ENCODE assay signal across 11 mouse cellular contexts in genomic region chr13:28770018-28770417, GRCm38 (mm10).
DNase-seq lines count a peak whose midpoint lies in the region; ATAC-seq and TF ChIP-seq lines count a peak whose summit lies in the region.
"Had no signal": no experiment of that assay in that cellular context is flagged by ENCODE, and none has a peak within 500 bp of the region (broad histone marks: within the 10 kb centered on the region; RNA-seq: fewer than 3 reads in every experiment).

No protein-coding gene starts in this region.

- H3K9ac ChIP-seq in heart, embryonic 16.5 days (ENCODE audit: low read length) = 0 out of 2 replicates have a peak overlapping the region, but pooled peaks have one; percentile 5
- H3K9ac ChIP-seq in MEL (ENCODE audit: control insufficient read depth, low read depth, low read length, poor library complexity, severe bottlenecking) = no peak overlapping the region
- no peak overlapping the region for H3K9ac ChIP-seq in forebrain, embryonic 13.5 days
- H3K9ac ChIP-seq: liver, embryonic 15.5 days had no signal

- TF ChIP-seq EP300 in MEL (IDR thresholded peaks at IDR 0.05; ENCODE audit: low read depth in 1 of 2, low read length in 2 of 2) = no peak

- H3K27me3 ChIP-seq in heart, embryonic 16.5 days (ENCODE audit: control insufficient read depth, insufficient read depth, low read length) = no peaks in the 10 kb centered on the region
- no peaks in the 10 kb centered on the region for H3K27me3 ChIP-seq in MEL (ENCODE audit: control insufficient read depth in 1 of 2, insufficient read depth in 2 of 2, low read length in 2 of 2)
- H3K27me3 ChIP-seq in forebrain, embryonic 13.5 days = no peaks in the 10 kb centered on the region
- H3K27me3 ChIP-seq: CH12.LX; liver, embryonic 15.5 days had no signal

- TF ChIP-seq POLR2A in MEL (IDR thresholded peaks at IDR 0.05; ENCODE audit: control insufficient read depth in 1 of 2, insufficient read depth in 1 of 2, low read depth in 1 of 2, low read length in 2 of 2, poor library complexity in 1 of 2) = no peak

- no peak for TF ChIP-seq RAD21 in MEL (IDR thresholded peaks at IDR 0.05; ENCODE audit: low read depth, low read length)

- no peak for ATAC-seq in heart, embryonic 16.5 days (replicated peaks; ENCODE audit: extremely low read depth, insufficient read depth, low FRiP score)
- no peak for ATAC-seq in forebrain, embryonic 13.5 days
- ATAC-seq in megakaryocyte, adult 5-6 weeks (ENCODE audit: poor library complexity, severe bottlenecking) = peak; percentile 66

- no peak for DNase-seq in heart, postnatal 10 days
- peak; percentile 1 for DNase-seq in MEL (ENCODE audit: low read depth, low spot score)
- DNase-seq in adrenal gland, postnatal 36 days = no peak
- DNase-seq in layer of hippocampus, adult 18-20 months (ENCODE audit: low spot score in 2 of 2) = no peak
- DNase-seq in c-Kit-positive CD71-positive TER-119-positive erythroid progenitor cells, embryonic 14.5 days (ENCODE audit: low spot score) = no peak
- DNase-seq: thymus, postnatal 36 days had no signal

- H3K4me1 ChIP-seq in heart, embryonic 16.5 days (ENCODE audit: control insufficient read depth, insufficient read depth, low read length) = peaks cover 29% of the 10 kb centered on the region
- no peaks in the 10 kb centered on the region for H3K4me1 ChIP-seq in MEL (ENCODE audit: control insufficient read depth in 1 of 2, insufficient read depth in 2 of 2, low read length in 2 of 2)
- H3K4me1 ChIP-seq in forebrain, embryonic 13.5 days = peaks cover 55% of the 10 kb centered on the region
- H3K4me1 ChIP-seq: liver, embryonic 15.5 days had no signal

- peak overlapping the region; percentile 67 for H3K27ac ChIP-seq in heart, embryonic 16.5 days (ENCODE audit: low read length)
- H3K27ac ChIP-seq in MEL (ENCODE audit: control insufficient read depth, low read depth, low read length) = no peak overlapping the region
- H3K27ac ChIP-seq in forebrain, embryonic 13.5 days = peak overlapping the region; percentile 86
- H3K27ac ChIP-seq: liver, embryonic 15.5 days had no signal

- WGBS in heart, embryonic 16.5 days = 59% methylated on average over 4 of the region's 4 CpGs
- 72% methylated on average over 4 of the region's 4 CpGs for WGBS in forebrain, embryonic 13.5 days

- H3K4me3 ChIP-seq in heart, embryonic 16.5 days (ENCODE audit: low read length) = no peak overlapping the region
- H3K4me3 ChIP-seq in MEL (ENCODE audit: control insufficient read depth in 1 of 2, insufficient read depth in 1 of 2, low read depth in 2 of 2, low read length in 2 of 2) = no peak overlapping the region
- H3K4me3 ChIP-seq in forebrain, embryonic 13.5 days = no peak overlapping the region
- H3K4me3 ChIP-seq: liver, embryonic 15.5 days had no signal

- intact Hi-C loops in heart, postnatal 10 days (cut with DNase I) = loop anchor here (5.0 kb wide), 1 partner anchor 92 kb away; no protein-coding TSS in a partner anchor

- peaks cover 5% of the 10 kb centered on the region for H3K9me3 ChIP-seq in heart, embryonic 16.5 days (replicated peaks; ENCODE audit: control insufficient read depth, low read length)
- no peaks in the 10 kb centered on the region for H3K9me3 ChIP-seq in MEL (replicated peaks; ENCODE audit: insufficient read depth, low read length)
- H3K9me3 ChIP-seq in forebrain, embryonic 13.5 days (replicated peaks) = no peaks in the 10 kb centered on the region
- H3K9me3 ChIP-seq: liver, embryonic 15.5 days had no signal

- no peak for TF ChIP-seq CTCF in MEL (IDR thresholded peaks at IDR 0.05 in 2 of 3, conservative IDR thresholded peaks at IDR 0.05 in 1 of 3; ENCODE audit: control insufficient read depth in 1 of 3, insufficient read depth in 1 of 3, low read depth in 2 of 3, low read length in 3 of 3, poor library complexity in 1 of 3, severe bottlenecking in 1 of 3)

- H3K4me2 ChIP-seq in heart, embryonic 16.5 days (ENCODE audit: low read depth, low read length) = no peak overlapping the region; the same call in 1 of the 2 replicates
- no peak overlapping the region for H3K4me2 ChIP-seq in forebrain, embryonic 13.5 days
- H3K4me2 ChIP-seq: liver, embryonic 15.5 days had no signal

- no peaks in the 10 kb centered on the region for H3K79me2 ChIP-seq in MEL (ENCODE audit: control insufficient read depth, insufficient read depth, low read length, poor library complexity)

- no peaks in the 10 kb centered on the region for H3K36me3 ChIP-seq in heart, embryonic 16.5 days (ENCODE audit: control insufficient read depth, insufficient read depth)
- H3K36me3 ChIP-seq in MEL (ENCODE audit: control insufficient read depth in 1 of 2, insufficient read depth in 2 of 2, low read length in 2 of 2) = no peaks in the 10 kb centered on the region
- peaks cover 12% of the 10 kb centered on the region for H3K36me3 ChIP-seq in forebrain, embryonic 13.5 days (ENCODE audit: poor library complexity, severe bottlenecking)
- H3K36me3 ChIP-seq: liver, embryonic 15.5 days had no signal

TF ChIP-seq in MEL, 35 proteins besides CTCF, POLR2A, EP300 and RAD21:
- TF ChIP-seq TAL1 (IDR thresholded peaks at IDR 0.05; ENCODE audit: low read length) = no peak
- TF ChIP-seq ZKSCAN1 (IDR thresholded peaks at IDR 0.05; ENCODE audit: low read depth, low read length) = no peak
- no peak for TF ChIP-seq POLR2AphosphoS5 (IDR thresholded peaks at IDR 0.05; ENCODE audit: borderline replicate concordance, low read depth, low read length)
- TF ChIP-seq UBTF (IDR thresholded peaks at IDR 0.05; ENCODE audit: borderline replicate concordance, insufficient read depth, low read depth, low read length) = no peak
- TF ChIP-seq TBP (IDR thresholded peaks at IDR 0.05; ENCODE audit: low read depth, low read length) = no peak
- TF ChIP-seq HCFC1 (IDR thresholded peaks at IDR 0.05; ENCODE audit: low read depth, low read length) = no peak
- TF ChIP-seq SMC3 (IDR thresholded peaks at IDR 0.05; ENCODE audit: low read depth, low read length) = no peak
- TF ChIP-seq SIN3A (IDR thresholded peaks at IDR 0.05; ENCODE audit: low read length) = no peak
